Mouse (Mus musculus) naive thymus-derived CD4-positive, alpha-beta T cell, adult 2 months (primary cell): ENCODE results near the gene Gm42957.
"Not testable (repeated sequence)": the region's sequence is repeated elsewhere in the genome, so short reads cannot be mapped to it uniquely, and the experiment has no call there.

ENCODE experiments used
- DNase-seq: peaks from one replicate; pipeline ENCODE4 v3.0.0-alpha.2; 2011; ENCODE audit warnings: low read depth

Gm42957 gene

GRCm38 (mm10) chr3:96675171-96675570 is 39.9 kb downstream of the Gm42957 start:
- DNase-seq, result peak; percentile 62

GRCm38 (mm10) chr3:96675690-96676089 is 40.4 kb downstream of the Gm42957 start:
- DNase-seq, result no peak

- no peak for DNase-seq
These were observed 43.2 kb downstream of the Gm42957 start for GRCm38 (mm10) chr3:96678456-96678855.

- no peak for DNase-seq
These were observed 43.9 kb downstream of the Gm42957 start for GRCm38 (mm10) chr3:96679159-96679674.

- no peak for DNase-seq
These were observed 45.1 kb downstream of the Gm42957 start for GRCm38 (mm10) chr3:96680269-96680956.

GRCm38 (mm10) chr3:96683496-96683895 is 48.2 kb downstream of the Gm42957 start:
- DNase-seq, result no peak

GRCm38 (mm10) chr3:96684151-96684821 is 49.0 kb downstream of the Gm42957 start:
- DNase-seq, result no peak

GRCm38 (mm10) chr3:96684822-96685156 is 49.5 kb downstream of the Gm42957 start:
- no peak for DNase-seq

GRCm38 (mm10) chr3:96686057-96686456 is 50.8 kb downstream of the Gm42957 start:
- not testable (repeated sequence) for DNase-seq

- no peak for DNase-seq
These were observed 53.6 kb downstream of the Gm42957 start for GRCm38 (mm10) chr3:96688854-96689253.

- peak; percentile 46 for DNase-seq
These were observed 55.0 kb downstream of the Gm42957 start for GRCm38 (mm10) chr3:96690298-96690697.

GRCm38 (mm10) chr3:96692506-96692905 is 57.2 kb downstream of the Gm42957 start:
- no peak for DNase-seq

GRCm38 (mm10) chr3:96693579-96693978 is 58.3 kb downstream of the Gm42957 start:
- no peak for DNase-seq

- peak; percentile 69 for DNase-seq
These were observed 61.0 kb downstream of the Gm42957 start, which contains the start of gene Pias3 for GRCm38 (mm10) chr3:96696198-96696765. Gene Pias3, plus strand, starts transcription at chr3:96696384.

GRCm38 (mm10) chr3:96696766-96697732 is 61.8 kb downstream of the Gm42957 start:
- peak; percentile 71 for DNase-seq

- no peak for DNase-seq
These were observed 63.9 kb downstream of the Gm42957 start for GRCm38 (mm10) chr3:96698993-96699690.

GRCm38 (mm10) chr3:96700376-96700775 is 65.1 kb downstream of the Gm42957 start:
- peak; percentile 54 for DNase-seq

GRCm38 (mm10) chr3:96701003-96701402 is 65.7 kb downstream of the Gm42957 start:
- DNase-seq, result no peak
